Mouse (Mus musculus): ENCODE measurements around the gene 6030408B16Rik. TPM values are rescaled to one million over a fixed set of nuclear protein-coding genes. Genes with fewer than 3 reads are reported as not detected.

Gene 6030408B16Rik
- polyA plus RNA-seq, 1 experiment from 2014 or later, result 0.23 TPM

- H3K9ac ChIP-seq, result peak within 1 kb of the TSS; percentile 89
- peak within 1 kb of the TSS; percentile 67 for H3K4me3 ChIP-seq (replicated peaks; ENCODE audit: low read length)
- peaks cover 7% of the 10 kb centered on the region for H3K4me1 ChIP-seq (replicated peaks; ENCODE audit: control insufficient read depth, insufficient read depth, low read length)
- H3K27ac ChIP-seq, result peak within 1 kb of the TSS; percentile 62
- peak within 1 kb of the TSS; percentile 85 for H3K4me2 ChIP-seq (replicated peaks)
- ATAC-seq (ENCODE audit: low FRiP score) (peak; percentile 49), DNase-seq (ENCODE audit: low spot score) (peak; percentile 63)
- H3K27me3 ChIP-seq (ENCODE audit: control insufficient read depth, insufficient read depth, low read length), result no peaks in the 10 kb centered on the region
- H3K9me3 ChIP-seq (ENCODE audit: control insufficient read depth, low read length), result no peaks in the 10 kb centered on the region
- H3K36me3 ChIP-seq (replicated peaks; ENCODE audit: control insufficient read depth, insufficient read depth), result no peaks in the 10 kb centered on the region
- WGBS, result under 1% methylated on average over 73 of the region's 82 CpGs
These were observed 38.9 kb upstream of the 6030408B16Rik start, which contains the start of gene Nr4a1 for GRCm38 (mm10) chr15:101253886-101254795. TSS of gene Nr4a1 (plus strand) at chr15:101254269.

- ATAC-seq (ENCODE audit: low FRiP score) (no peak), DNase-seq (ENCODE audit: low spot score) (no peak)
- Histone ChIP-seq H3K27me3 (ENCODE audit: control insufficient read depth, insufficient read depth, low read length) (no peaks in the 10 kb centered on the region), H3K27ac (no peak overlapping the region), H3K4me1 (replicated peaks; ENCODE audit: control insufficient read depth, insufficient read depth, low read length) (peaks cover 7% of the 10 kb centered on the region), H3K4me3 (replicated peaks; ENCODE audit: low read length) (no peak overlapping the region), H3K9me3 (ENCODE audit: control insufficient read depth, low read length) (no peaks in the 10 kb centered on the region), H3K9ac (no peak overlapping the region), H3K36me3 (replicated peaks; ENCODE audit: control insufficient read depth, insufficient read depth) (no peaks in the 10 kb centered on the region), H3K4me2 (replicated peaks) (no peak overlapping the region)
- WGBS, result 94% methylated on average over 7 of the region's 7 CpGs
These were observed 37.1 kb upstream of the 6030408B16Rik start for GRCm38 (mm10) chr15:101255842-101256462.

GRCm38 (mm10) chr15:101256463-101257206 is 36.4 kb upstream of the 6030408B16Rik start:
- Histone ChIP-seq H3K9ac (no peak overlapping the region), H3K4me3 (replicated peaks; ENCODE audit: low read length) (no peak overlapping the region), H3K27ac (no peak overlapping the region), H3K36me3 (replicated peaks; ENCODE audit: control insufficient read depth, insufficient read depth) (no peaks in the 10 kb centered on the region), H3K4me2 (replicated peaks) (no peak overlapping the region), H3K27me3 (ENCODE audit: control insufficient read depth, insufficient read depth, low read length) (no peaks in the 10 kb centered on the region), H3K4me1 (replicated peaks; ENCODE audit: control insufficient read depth, insufficient read depth, low read length) (peaks cover 7% of the 10 kb centered on the region), H3K9me3 (ENCODE audit: control insufficient read depth, low read length) (no peaks in the 10 kb centered on the region)
- DNase-seq (ENCODE audit: low spot score) (no peak), ATAC-seq (ENCODE audit: low FRiP score) (no peak)
- WGBS, result 78% methylated on average over 14 of the region's 14 CpGs

- Histone ChIP-seq H3K4me3 (replicated peaks; ENCODE audit: low read length) (no peak overlapping the region), H3K27me3 (ENCODE audit: control insufficient read depth, insufficient read depth, low read length) (no peaks in the 10 kb centered on the region), H3K9ac (no peak overlapping the region), H3K4me2 (replicated peaks) (no peak overlapping the region), H3K9me3 (ENCODE audit: control insufficient read depth, low read length) (no peaks in the 10 kb centered on the region), H3K27ac (no peak overlapping the region), H3K4me1 (replicated peaks; ENCODE audit: control insufficient read depth, insufficient read depth, low read length) (peaks cover 7% of the 10 kb centered on the region), H3K36me3 (replicated peaks; ENCODE audit: control insufficient read depth, insufficient read depth) (no peaks in the 10 kb centered on the region)
- 88% methylated on average over 11 of the region's 11 CpGs for WGBS
- no peak for DNase-seq (ENCODE audit: low spot score)
- no peak for ATAC-seq (ENCODE audit: low FRiP score)
These were observed 34.6 kb upstream of the 6030408B16Rik start for GRCm38 (mm10) chr15:101258420-101258819.

GRCm38 (mm10) chr15:101259922-101260321 is 33.1 kb upstream of the 6030408B16Rik start:
- no peaks in the 10 kb centered on the region for H3K36me3 ChIP-seq (replicated peaks; ENCODE audit: control insufficient read depth, insufficient read depth)
- H3K4me3 ChIP-seq (replicated peaks; ENCODE audit: low read length), result no peak overlapping the region
- no peak overlapping the region for H3K27ac ChIP-seq
- no peak for ATAC-seq (ENCODE audit: low FRiP score)
- H3K9ac ChIP-seq, result no peak overlapping the region
- H3K4me1 ChIP-seq (replicated peaks; ENCODE audit: control insufficient read depth, insufficient read depth, low read length), result peaks cover under 1% of the 10 kb centered on the region
- no peak overlapping the region for H3K4me2 ChIP-seq (replicated peaks)
- H3K27me3 ChIP-seq (ENCODE audit: control insufficient read depth, insufficient read depth, low read length), result no peaks in the 10 kb centered on the region; the same call in 1 of the 2 replicates
- no peak for DNase-seq (ENCODE audit: low spot score)
- no peaks in the 10 kb centered on the region for H3K9me3 ChIP-seq (ENCODE audit: control insufficient read depth, low read length)
- 85% methylated on average over 3 of the region's 3 CpGs for WGBS

- no peaks in the 10 kb centered on the region for H3K9me3 ChIP-seq (ENCODE audit: control insufficient read depth, low read length)
- 63% methylated on average over 10 of the region's 10 CpGs for WGBS
- no peak for DNase-seq (ENCODE audit: low spot score)
- peaks cover 2% of the 10 kb centered on the region for H3K27me3 ChIP-seq (ENCODE audit: control insufficient read depth, insufficient read depth, low read length)
- H3K4me3 ChIP-seq (replicated peaks; ENCODE audit: low read length), result no peak overlapping the region
- no peaks in the 10 kb centered on the region for H3K36me3 ChIP-seq (replicated peaks; ENCODE audit: control insufficient read depth, insufficient read depth)
- no peak overlapping the region for H3K27ac ChIP-seq
- no peak overlapping the region for H3K9ac ChIP-seq
- 0 out of 2 replicates have a peak, but pooled peaks cover under 1% of the 10 kb centered on the region for H3K4me1 ChIP-seq (replicated peaks; ENCODE audit: control insufficient read depth, insufficient read depth, low read length)
- H3K4me2 ChIP-seq (replicated peaks), result no peak overlapping the region
- ATAC-seq (ENCODE audit: low FRiP score), result no peak
These were observed 32.6 kb upstream of the 6030408B16Rik start for GRCm38 (mm10) chr15:101260387-101260786.

- Histone ChIP-seq H3K27me3 (ENCODE audit: control insufficient read depth, insufficient read depth, low read length) (peaks cover 9% of the 10 kb centered on the region), H3K4me3 (replicated peaks; ENCODE audit: low read length) (no peak overlapping the region), H3K9me3 (ENCODE audit: control insufficient read depth, low read length) (no peaks in the 10 kb centered on the region), H3K9ac (no peak overlapping the region), H3K36me3 (replicated peaks; ENCODE audit: control insufficient read depth, insufficient read depth) (no peaks in the 10 kb centered on the region), H3K4me2 (replicated peaks) (no peak overlapping the region), H3K4me1 (replicated peaks; ENCODE audit: control insufficient read depth, insufficient read depth, low read length) (peaks cover 7% of the 10 kb centered on the region), H3K27ac (0 out of 2 replicates have a peak overlapping the region, but pooled peaks have one; percentile 32)
- WGBS, result 77% methylated on average over 13 of the region's 13 CpGs
- ATAC-seq (ENCODE audit: low FRiP score) (no peak), DNase-seq (ENCODE audit: low spot score) (no peak)
These were observed 32.0 kb upstream of the 6030408B16Rik start for GRCm38 (mm10) chr15:101260874-101261622.

GRCm38 (mm10) chr15:101262502-101262901 is 30.5 kb upstream of the 6030408B16Rik start:
- H3K4me3 ChIP-seq (replicated peaks; ENCODE audit: low read length), result no peak overlapping the region
- ATAC-seq (ENCODE audit: low FRiP score), result no peak
- 60% methylated on average over 5 of the region's 5 CpGs for WGBS
- H3K9ac ChIP-seq, result no peak overlapping the region
- no peak overlapping the region for H3K27ac ChIP-seq
- H3K9me3 ChIP-seq (ENCODE audit: control insufficient read depth, low read length), result no peaks in the 10 kb centered on the region
- no peak for DNase-seq (ENCODE audit: low spot score)
- H3K27me3 ChIP-seq (ENCODE audit: control insufficient read depth, insufficient read depth, low read length), result peaks cover 22% of the 10 kb centered on the region
- peaks cover 16% of the 10 kb centered on the region for H3K4me1 ChIP-seq (replicated peaks; ENCODE audit: control insufficient read depth, insufficient read depth, low read length)
- H3K36me3 ChIP-seq (replicated peaks; ENCODE audit: control insufficient read depth, insufficient read depth), result no peaks in the 10 kb centered on the region
- no peak overlapping the region for H3K4me2 ChIP-seq (replicated peaks)
